In genomic region chr1:51668881-51669280, GRCm38 (mm10) we compare ENCODE assay signal across 11 mouse cellular contexts.
DNase-seq lines count a peak whose midpoint lies in the region; TF ChIP-seq lines count a peak whose summit lies in the region.
"Had no signal": no experiment of that assay in that cellular context is flagged by ENCODE, and none has a peak within 500 bp of the region (broad histone marks: within the 10 kb centered on the region; RNA-seq: fewer than 3 reads in every experiment).

No protein-coding gene starts in this region.

- no peak for TF ChIP-seq EP300 in heart, adult 2 months (IDR thresholded peaks at IDR 0.05; ENCODE audit: insufficient read depth, low read depth, low read length)

- intact Hi-C loops in heart, adult 2 months (cut with DNase I) = loop anchor here (1.0 to 5.0 kb wide), 3 partner anchors 276 to 428 kb away; no protein-coding TSS in a partner anchor
- intact Hi-C loops in left cerebral cortex, postnatal 14 days (cut with DNase I) = loop anchor here (1.0 kb wide), 1 partner anchor 329 kb away; no protein-coding TSS in a partner anchor

- peaks cover 3% of the 10 kb centered on the region; the same call in 1 of the 2 replicates for H3K4me1 ChIP-seq in heart, adult 2 months (ENCODE audit: control insufficient read depth, insufficient read depth, low read length)
- H3K4me1 ChIP-seq: heart, embryonic 13.5 days had no signal

- no peak for TF ChIP-seq POLR2A in heart, adult 2 months (IDR thresholded peaks at IDR 0.05; ENCODE audit: insufficient read depth, low read depth, low read length)

- H3K27ac ChIP-seq in heart, adult 2 months = no peak overlapping the region
- H3K27ac ChIP-seq: heart, embryonic 13.5 days; liver, embryonic 14.5 days had no signal

- no peaks in the 10 kb centered on the region for H3K79me2 ChIP-seq in heart, adult 2 months (replicated peaks; ENCODE audit: control insufficient read depth, insufficient read depth, low read length)

- peak; percentile 70 for TF ChIP-seq CTCF in heart, adult 2 months (IDR thresholded peaks at IDR 0.05)

- H3K27me3 ChIP-seq in heart, adult 2 months (ENCODE audit: control insufficient read depth, insufficient read depth, low read length) = no peaks in the 10 kb centered on the region
- H3K27me3 ChIP-seq: heart, embryonic 13.5 days had no signal

- H3K36me3 ChIP-seq in heart, adult 2 months (ENCODE audit: control insufficient read depth, insufficient read depth, low read length) = no peaks in the 10 kb centered on the region
- H3K36me3 ChIP-seq: heart, embryonic 13.5 days had no signal

- H3K9ac ChIP-seq in heart, adult 2 months (ENCODE audit: low read depth, low read length) = no peak overlapping the region
- H3K9ac ChIP-seq: heart, embryonic 13.5 days; liver, embryonic 14.5 days had no signal

- DNase-seq in heart, adult 2 months = no peak
- DNase-seq in heart, adult 11 months = no peak
- peak; percentile 13 for DNase-seq in layer of hippocampus, adult 9-10 months (ENCODE audit: low spot score)
- no peak for DNase-seq in layer of hippocampus, postnatal 25 days (ENCODE audit: extremely low spot score in 1 of 2, low spot score in 1 of 2)
- DNase-seq in Muller cell, postnatal 12 days (ENCODE audit: inconsistent ontology term) = peak; percentile 36
- peak; percentile 70 for DNase-seq in embryo, embryonic 10.5 days (ENCODE audit: low spot score)
- no peak for DNase-seq in B cell, adult 2 months
- no peak for DNase-seq in left cerebral cortex, postnatal 14 days (ENCODE audit: low spot score in 2 of 2)
- DNase-seq: kidney, postnatal 4 days had no signal

- no peak overlapping the region for H3K4me3 ChIP-seq in heart, adult 2 months
- H3K4me3 ChIP-seq: heart, embryonic 13.5 days had no signal

Comparison
In these comparisons a context has a peak if more than half of its experiments do, and no peak if none do; other contexts are left out.
1. DNase-seq: peak in layer of hippocampus, adult 9-10 months (single experiment), Muller cell, postnatal 12 days (single experiment) and embryo, embryonic 10.5 days (single experiment); none in heart, adult 2 months (0 of 2), heart, adult 11 months (single experiment), layer of hippocampus, postnatal 25 days (0 of 2), B cell, adult 2 months (0 of 2) and left cerebral cortex, postnatal 14 days (0 of 2).